Mouse (Mus musculus) heart, adult 2 months (tissue): ENCODE results near the gene Zfhx3. TPM values are rescaled to one million over a fixed set of nuclear protein-coding genes. Genes with fewer than 3 reads are reported as not detected.

Source experiments
- DNase-seq, 2 experiments: peaks; one replicate each; pipeline ENCODE4 v3.0.0; 2021
- H3K27ac ChIP-seq: fragments of 200-600 bp; 2 replicates; pipeline ENCODE4 v1.8.1; 2022
- H3K27me3 ChIP-seq: fragments of 200-500 bp; 2 replicates; pipeline ENCODE4 v1.6.1; 2012; ENCODE audit warnings: mild to moderate bottlenecking, low read length, inconsistent platforms, mixed read lengths; ENCODE audit not compliant: control insufficient read depth, insufficient read depth
- H3K36me3 ChIP-seq: fragments of 200-500 bp; 2 replicates; pipeline ENCODE4 v1.6.1; 2012; ENCODE audit warnings: low read length, inconsistent platforms; ENCODE audit not compliant: control insufficient read depth, insufficient read depth
- H3K4me1 ChIP-seq: fragments of 200-500 bp; 2 replicates; pipeline ENCODE4 v1.6.1; 2011; ENCODE audit warnings: low read length; ENCODE audit not compliant: control insufficient read depth, insufficient read depth
- H3K4me3 ChIP-seq: fragments of 200-600 bp; 2 replicates; pipeline ENCODE4 v1.8.1; 2022
- H3K79me2 ChIP-seq: fragments of 200-500 bp; replicated peaks from 2 replicates; pipeline ENCODE4 v1.6.1; 2012; ENCODE audit warnings: mild to moderate bottlenecking, inconsistent platforms, low read length, moderate library complexity, mixed read lengths; ENCODE audit not compliant: control insufficient read depth, insufficient read depth
- H3K9ac ChIP-seq: fragments of 200-500 bp; 2 replicates; pipeline ENCODE4 v1.6.1; 2012; ENCODE audit warnings: low read depth, mild to moderate bottlenecking, control low read depth, inconsistent platforms, low read length, mixed read lengths
- CTCF ChIP-seq: fragments of 200-600 bp; IDR thresholded peaks from 2 replicates; pipeline ENCODE4 v1.8.1; 2022; ENCODE audit warnings: antibody characterized with exemption, mild to moderate bottlenecking, moderate library complexity
- EP300 ChIP-seq: fragments of 200-500 bp; IDR thresholded peaks from 2 replicates; pipeline ENCODE4 v1.6.1; 2011; ENCODE audit warnings: low read depth, low read length, control low read depth; ENCODE audit not compliant: insufficient read depth
- POLR2A ChIP-seq: fragments of 200-500 bp; IDR thresholded peaks from 2 replicates; pipeline ENCODE4 v1.6.1; 2011; ENCODE audit warnings: mild to moderate bottlenecking, low read depth, low read length, control low read depth; ENCODE audit not compliant: insufficient read depth
- WGBS: fragments of 180-500 bp; shearing (Covaris S2); methylation state at CpG from one replicate; pipeline ENCODE4 v1.1.7; 2018; 5-methylcytosine and 5-hydroxymethylcytosine counted together
- intact Hi-C: fragments of 180-260 bp; cut with DNase I; formaldehyde crosslinking; loops from one replicate; pipeline ENCODE4 v1.15.1; 2025
- polyA plus RNA-seq: library from polyadenylated mRNA; depleted of rRNA; stranded (reverse); fragments of >200 nt; gene quantifications from 2 replicates; pipeline ENCODE4 v1.2.3, GENCODE M21; 2012
- total RNA-seq, 2 experiments: library from RNA; stranded (reverse); gene quantifications; 2 replicates each; pipeline ENCODE4 v1.2.3; 2021

Zfhx3 gene
- total and polyA plus RNA-seq, 3 experiments, result 1.8 to 8.3 (median 6.9) TPM

DNA sequence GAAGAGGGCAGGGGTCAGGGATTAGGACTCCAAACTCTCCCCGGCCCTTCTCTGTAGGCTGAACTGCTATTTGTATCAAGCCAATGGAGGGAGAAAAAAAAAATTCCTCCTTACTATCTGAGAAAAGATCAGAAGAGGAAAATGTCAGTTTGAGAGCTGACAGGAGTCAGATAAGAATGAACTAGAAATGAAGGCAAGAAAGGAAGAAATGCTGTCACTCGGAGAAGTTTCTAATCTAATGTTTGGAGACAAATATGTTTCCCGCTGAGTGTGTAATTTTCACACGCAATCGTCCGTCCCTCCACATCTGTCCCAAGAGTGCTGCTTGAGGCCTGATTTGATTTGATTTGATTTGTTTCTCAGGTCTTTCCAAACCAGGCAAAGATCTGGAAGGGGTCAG lies 639.1 kb downstream of the Zfhx3 start:
- Histone ChIP-seq H3K4me1 (no peaks in the 10 kb centered on the region; the same call in 1 of the 2 replicates), H3K36me3 (no peaks in the 10 kb centered on the region), H3K9ac (no peak overlapping the region), H3K27ac (no peak overlapping the region), H3K79me2 (no peaks in the 10 kb centered on the region), H3K4me3 (no peak overlapping the region), H3K27me3 (no peaks in the 10 kb centered on the region; the same call in 1 of the 2 replicates)
- no peak for DNase-seq
- intact Hi-C loops, result no loop called here
- 77% methylated on average over 6 of the region's 6 CpGs for WGBS
- no peak for TF ChIP-seq CTCF
- no peak for TF ChIP-seq POLR2A
- TF ChIP-seq EP300, result no peak

GRCm38 (mm10) chr8:108582251-108582650 lies 639.8 kb downstream of the Zfhx3 start:
- DNase-seq, result peak in 1 of 2 experiments; percentile 4
- H3K4me3 ChIP-seq, result no peak overlapping the region
- H3K9ac ChIP-seq, result no peak overlapping the region
- H3K79me2 ChIP-seq, result no peaks in the 10 kb centered on the region
- H3K27me3 ChIP-seq, result no peaks in the 10 kb centered on the region
- no peaks in the 10 kb centered on the region for H3K36me3 ChIP-seq
- intact Hi-C loops, result no loop called here
- TF ChIP-seq CTCF, result no peak
- no peak for TF ChIP-seq EP300
- H3K4me1 ChIP-seq, result no peaks in the 10 kb centered on the region; the same call in 1 of the 2 replicates
- H3K27ac ChIP-seq, result no peak overlapping the region
- 85% methylated on average over 3 of the region's 3 CpGs for WGBS

DNA sequence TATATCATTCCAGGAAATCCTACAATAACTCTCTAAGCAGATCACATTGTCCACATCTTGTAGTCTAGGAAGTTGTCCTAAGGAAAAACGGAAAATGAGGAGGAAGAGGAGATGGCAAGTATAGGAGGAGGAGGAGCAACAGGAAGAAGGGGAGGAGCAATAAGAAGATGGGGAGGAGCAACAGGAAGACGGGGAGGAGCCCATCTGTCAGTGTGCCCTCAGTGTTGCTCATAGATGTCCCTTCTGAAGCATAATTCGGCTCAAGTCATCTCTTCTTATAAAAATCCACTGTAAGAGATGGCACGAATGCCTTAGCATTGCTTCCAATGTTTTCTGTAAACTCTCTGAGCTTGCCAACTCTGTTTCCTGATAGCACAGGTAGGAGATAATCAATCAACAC lies 640.8 kb downstream of the Zfhx3 start:
- H3K4me1 ChIP-seq, result no peaks in the 10 kb centered on the region; the same call in 1 of the 2 replicates
- whole genome bisulfite sequencing, result 73% methylated on average over 4 of the region's 4 CpGs
- no peak overlapping the region for H3K27ac ChIP-seq
- TF ChIP-seq EP300 (no peak), CTCF (no peak), POLR2A (no peak)
- H3K79me2 ChIP-seq, result no peaks in the 10 kb centered on the region
- H3K36me3 ChIP-seq, result no peaks in the 10 kb centered on the region
- no peak overlapping the region for H3K9ac ChIP-seq
- no peaks in the 10 kb centered on the region for H3K27me3 ChIP-seq
- H3K4me3 ChIP-seq, result no peak overlapping the region
- intact Hi-C loops, result no loop called here
- DNase-seq, result no peak

- Histone ChIP-seq H3K27ac (no peak overlapping the region), H3K27me3 (no peaks in the 10 kb centered on the region), H3K9ac (no peak overlapping the region), H3K36me3 (no peaks in the 10 kb centered on the region), H3K79me2 (no peaks in the 10 kb centered on the region), H3K4me1 (no peaks in the 10 kb centered on the region; the same call in 1 of the 2 replicates), H3K4me3 (no peak overlapping the region)
- DNase-seq, result peak; percentile 16 to 22
- no peak for TF ChIP-seq POLR2A
- TF ChIP-seq CTCF, result no peak
- TF ChIP-seq EP300, result no peak
- WGBS, result 75% methylated on average over 9 of the region's 9 CpGs
- intact Hi-C loops, result no loop called here
These were observed 641.6 kb downstream of the Zfhx3 start for GRCm38 (mm10) chr8:108583867-108584661.

DNA sequence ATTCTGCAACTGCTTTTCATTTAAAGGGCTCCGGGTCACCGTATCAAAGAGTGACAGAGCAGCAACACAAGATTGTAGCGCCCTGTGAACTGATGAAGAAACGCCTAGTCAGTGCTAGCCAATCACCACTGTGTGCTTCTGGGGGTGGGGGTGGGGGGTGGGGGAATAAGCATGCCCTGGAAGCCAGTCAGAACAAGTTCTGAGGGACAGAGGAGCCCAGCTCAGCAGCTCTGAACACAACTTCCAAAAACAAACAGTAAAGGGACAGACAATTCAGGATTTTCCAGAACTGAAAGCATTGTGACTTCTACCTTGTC lies 642.2 kb downstream of the Zfhx3 start:
- intact Hi-C loops, result no loop called here
- H3K36me3 ChIP-seq, result no peaks in the 10 kb centered on the region
- no peak overlapping the region for H3K27ac ChIP-seq
- WGBS, result 75% methylated on average over 4 of the region's 4 CpGs
- no peaks in the 10 kb centered on the region for H3K27me3 ChIP-seq
- H3K4me3 ChIP-seq, result no peak overlapping the region
- H3K4me1 ChIP-seq, result no peaks in the 10 kb centered on the region; the same call in 1 of the 2 replicates
- DNase-seq, result no peak
- no peaks in the 10 kb centered on the region for H3K79me2 ChIP-seq
- no peak overlapping the region for H3K9ac ChIP-seq
- TF ChIP-seq CTCF (no peak), EP300 (no peak), POLR2A (no peak)

- intact Hi-C loops, result no loop called here
These were observed 648.6 kb downstream of the Zfhx3 start for GRCm38 (mm10) chr8:108591037-108591436.

More at GRCm38 (mm10) chr8:108591037-108591436, 648.6 kb downstream of the Zfhx3 start:
- TF ChIP-seq EP300 (no peak), POLR2A (no peak), CTCF (no peak)
- Histone ChIP-seq H3K4me3 (no peak overlapping the region), H3K36me3 (no peaks in the 10 kb centered on the region), H3K4me1 (peaks cover 7% of the 10 kb centered on the region), H3K27ac (no peak overlapping the region), H3K79me2 (no peaks in the 10 kb centered on the region), H3K9ac (no peak overlapping the region), H3K27me3 (no peaks in the 10 kb centered on the region)
- no peak for DNase-seq
- WGBS, result 83% methylated on average over 7 of the region's 7 CpGs
